Mouse (Mus musculus): ENCODE measurements at regions not wholly inside any gene's neighbourhood (a gene's known extent, or its start where the extent isn't known, plus 50 kb on each side); places are given as distances from the start of the nearest gene placed in this dataset.

DNA sequence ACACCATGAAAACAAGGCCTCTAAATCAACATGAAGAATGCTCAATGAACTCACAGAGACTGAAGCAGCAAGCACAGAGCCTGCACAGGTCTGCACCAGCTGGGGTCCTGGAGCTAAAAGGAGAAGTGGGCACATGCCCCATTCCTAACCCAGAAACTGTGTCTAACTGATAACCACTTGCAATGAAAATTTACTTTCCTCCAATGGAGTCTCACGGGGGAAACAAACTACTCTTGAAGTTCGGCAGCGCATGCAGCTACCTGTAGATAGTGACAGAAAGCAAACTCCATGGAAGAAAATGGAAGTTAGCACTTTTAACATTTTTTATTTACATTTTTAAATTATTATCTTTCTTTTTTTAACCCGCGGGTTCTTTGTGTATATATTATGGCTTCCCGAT is 76.8 kb upstream of the Akap6 start:
- ATAC-seq (ENCODE audit: insufficient read depth): no peak
- WGBS: 80% methylated on average over 6 of the region's 6 CpGs
- Histone ChIP-seq H3K27me3 (ENCODE audit: insufficient read depth, low read length) (no peaks in the 10 kb centered on the region), H3K9ac (no peak overlapping the region), H3K27ac (ENCODE audit: low read depth) (no peak overlapping the region), H3K36me3 (ENCODE audit: insufficient read depth) (no peaks in the 10 kb centered on the region), H3K4me2 (no peak overlapping the region), H3K4me3 (ENCODE audit: low read depth, low read length) (no peak overlapping the region), H3K4me1 (ENCODE audit: insufficient read depth) (no peaks in the 10 kb centered on the region), H3K9me3 (ENCODE audit: low read depth, low read length) (no peaks in the 10 kb centered on the region)
- DNase-seq: no peak
- TF ChIP-seq CTCF (IDR thresholded peaks at IDR 0.05; ENCODE audit: low read depth): no peak

DNA sequence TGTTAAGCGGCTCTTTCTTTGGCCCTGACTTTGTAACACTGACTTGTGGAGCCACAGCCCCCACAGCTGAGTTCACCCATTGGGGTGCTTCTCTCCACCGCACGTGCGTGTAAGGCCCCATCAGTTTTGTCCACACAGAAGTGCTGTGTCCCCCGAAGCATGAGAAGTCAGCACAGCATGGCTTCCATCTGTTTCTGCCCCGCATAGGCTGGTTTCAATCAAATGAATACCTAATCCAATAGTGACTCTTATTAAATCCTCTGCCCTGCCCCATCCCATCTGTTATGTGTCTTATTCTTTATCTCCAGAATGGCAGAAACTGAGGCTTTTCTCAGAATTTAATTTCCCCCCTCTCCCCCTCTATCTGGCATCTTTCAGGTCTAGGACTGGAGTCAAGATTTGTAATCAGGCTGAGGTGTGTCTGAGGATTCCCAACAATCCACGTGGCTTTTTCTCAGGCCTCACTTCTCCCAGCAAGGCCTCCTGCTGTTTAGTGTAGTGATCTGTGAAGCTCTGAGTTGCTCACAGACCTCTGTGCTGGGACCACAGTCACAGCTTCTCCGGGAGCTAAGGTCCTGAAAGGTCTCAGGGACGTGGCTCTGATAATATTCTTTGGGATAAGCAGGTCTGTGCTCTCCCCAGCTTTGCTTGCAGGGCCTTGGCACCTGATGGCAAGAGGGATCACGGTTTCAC is 75.6 kb upstream of the Akap6 start:
- Histone ChIP-seq H3K27ac (ENCODE audit: low read depth) (no peak overlapping the region), H3K4me2 (no peak overlapping the region), H3K36me3 (ENCODE audit: insufficient read depth) (no peaks in the 10 kb centered on the region), H3K27me3 (ENCODE audit: insufficient read depth, low read length) (no peaks in the 10 kb centered on the region), H3K9ac (no peak overlapping the region), H3K4me1 (ENCODE audit: insufficient read depth) (no peaks in the 10 kb centered on the region), H3K4me3 (ENCODE audit: low read depth, low read length) (no peak overlapping the region), H3K9me3 (ENCODE audit: low read depth, low read length) (no peaks in the 10 kb centered on the region)
- 62% methylated on average over 10 of the region's 10 CpGs for WGBS
- no peak for ATAC-seq (ENCODE audit: insufficient read depth)
- TF ChIP-seq CTCF (IDR thresholded peaks at IDR 0.05; ENCODE audit: low read depth): no peak
- DNase-seq: no peak

DNA sequence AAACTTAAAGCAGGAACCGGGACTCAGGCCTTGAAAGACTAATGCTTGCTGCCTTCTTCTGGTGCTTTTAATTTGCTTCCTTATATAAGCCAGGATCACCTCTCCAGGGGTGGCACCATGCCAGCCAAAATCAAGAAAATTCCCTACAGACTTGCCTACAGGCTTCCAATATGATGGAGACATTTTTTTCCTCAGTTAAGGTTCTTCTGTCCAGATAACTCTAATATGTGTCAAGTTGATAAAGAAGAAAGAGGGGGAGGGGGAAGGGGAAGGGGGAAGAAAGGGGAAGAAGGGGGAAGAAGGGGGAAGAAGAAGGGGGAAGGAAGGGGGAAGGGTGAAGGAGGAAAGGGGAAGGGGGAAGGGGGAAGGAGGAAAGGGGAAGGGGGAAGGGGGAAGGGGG is 74.3 kb upstream of the Akap6 start:
- WGBS: 46% methylated on average over 1 of the region's 1 CpGs
- no peak for TF ChIP-seq CTCF (IDR thresholded peaks at IDR 0.05; ENCODE audit: low read depth)
- Histone ChIP-seq H3K4me1 (ENCODE audit: insufficient read depth) (no peaks in the 10 kb centered on the region), H3K4me2 (no peak overlapping the region), H3K4me3 (ENCODE audit: low read depth, low read length) (no peak overlapping the region), H3K9ac (no peak overlapping the region), H3K27me3 (ENCODE audit: insufficient read depth, low read length) (no peaks in the 10 kb centered on the region), H3K9me3 (ENCODE audit: low read depth, low read length) (no peaks in the 10 kb centered on the region), H3K36me3 (ENCODE audit: insufficient read depth) (no peaks in the 10 kb centered on the region), H3K27ac (ENCODE audit: low read depth) (no peak overlapping the region)
- DNase-seq: no peak
- no peak for ATAC-seq (ENCODE audit: insufficient read depth)

DNA sequence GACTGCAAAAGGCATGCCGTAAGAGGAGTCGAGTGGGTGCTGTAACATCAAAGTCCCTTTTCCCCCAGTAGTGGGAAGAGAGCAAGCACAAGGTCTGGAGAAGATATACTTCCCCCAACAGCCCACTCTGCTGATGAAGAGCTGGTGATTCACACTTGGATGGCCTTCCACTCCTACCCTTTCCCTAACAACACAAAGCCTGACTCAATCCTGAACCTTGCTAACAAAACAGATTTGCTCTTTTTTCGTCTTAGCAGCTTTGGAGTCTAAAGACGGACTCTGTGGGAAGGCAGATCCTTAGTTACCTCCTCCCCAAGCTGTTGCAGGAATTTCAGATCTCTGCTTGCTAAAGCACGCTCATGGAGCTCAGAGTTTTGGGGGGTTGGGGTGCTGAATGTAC is 70.4 kb upstream of the Akap6 start:
- TF ChIP-seq CTCF (IDR thresholded peaks at IDR 0.05; ENCODE audit: low read depth): no peak
- no peak for ATAC-seq (ENCODE audit: insufficient read depth)
- Histone ChIP-seq H3K27me3 (ENCODE audit: insufficient read depth, low read length) (no peaks in the 10 kb centered on the region), H3K9me3 (ENCODE audit: low read depth, low read length) (no peaks in the 10 kb centered on the region), H3K4me1 (ENCODE audit: insufficient read depth) (no peaks in the 10 kb centered on the region), H3K36me3 (ENCODE audit: insufficient read depth) (no peaks in the 10 kb centered on the region), H3K9ac (no peak overlapping the region), H3K4me2 (no peak overlapping the region), H3K27ac (ENCODE audit: low read depth) (no peak overlapping the region), H3K4me3 (ENCODE audit: low read depth, low read length) (no peak overlapping the region)
- WGBS: 49% methylated on average over 5 of the region's 5 CpGs
- DNase-seq: no peak

DNA sequence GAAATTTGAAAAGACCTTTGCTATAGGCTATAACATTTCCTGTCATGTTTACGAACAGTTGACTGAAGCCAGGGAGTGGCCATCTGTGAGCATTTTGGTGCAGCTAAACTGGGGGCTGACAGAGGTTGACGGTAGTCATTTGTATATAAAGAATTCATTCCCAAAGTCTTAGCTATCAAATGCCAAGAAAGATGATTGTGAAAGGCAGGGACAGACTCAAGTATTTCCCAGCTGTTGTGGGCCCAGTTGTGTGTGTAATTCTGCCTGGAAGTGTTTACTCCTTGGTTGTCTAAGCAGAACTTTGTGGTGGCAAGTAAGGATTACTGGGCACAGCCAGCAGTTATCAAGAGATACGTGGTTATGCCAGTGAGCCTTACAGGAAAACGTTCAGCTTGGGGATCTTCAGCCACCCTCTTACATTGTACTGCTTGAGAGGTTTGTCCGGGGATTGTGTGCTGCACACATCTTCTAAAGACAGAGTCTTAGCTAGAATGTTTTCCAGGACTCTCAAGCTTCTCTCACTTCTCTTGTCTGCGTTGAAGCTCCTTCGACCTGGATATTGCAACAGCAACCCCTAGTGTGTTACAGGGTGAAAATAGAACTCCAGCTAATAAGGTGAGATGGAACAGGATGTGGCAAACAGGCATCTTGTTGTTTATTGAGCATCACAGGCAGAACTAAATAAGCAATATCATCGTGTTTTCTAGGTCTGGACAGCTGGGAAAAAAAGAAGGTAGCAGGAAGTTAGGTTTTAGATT is 63.9 kb upstream of the Akap6 start:
- DNase-seq (peak; percentile 57), ATAC-seq (ENCODE audit: insufficient read depth) (no peak)
- H3K36me3 ChIP-seq (ENCODE audit: insufficient read depth): no peaks in the 10 kb centered on the region
- no peak overlapping the region for H3K4me3 ChIP-seq (ENCODE audit: low read depth, low read length)
- H3K27me3 ChIP-seq (ENCODE audit: insufficient read depth, low read length): no peaks in the 10 kb centered on the region
- no peak overlapping the region for H3K9ac ChIP-seq
- no peak overlapping the region for H3K4me2 ChIP-seq
- WGBS: 37% methylated on average over 8 of the region's 8 CpGs
- TF ChIP-seq CTCF (IDR thresholded peaks at IDR 0.05; ENCODE audit: low read depth): peak; percentile 25; the same call in 1 of the 2 replicates
- no peak overlapping the region for H3K27ac ChIP-seq (ENCODE audit: low read depth)
- no peaks in the 10 kb centered on the region for H3K4me1 ChIP-seq (ENCODE audit: insufficient read depth)
- H3K9me3 ChIP-seq (ENCODE audit: low read depth, low read length): no peaks in the 10 kb centered on the region

DNA sequence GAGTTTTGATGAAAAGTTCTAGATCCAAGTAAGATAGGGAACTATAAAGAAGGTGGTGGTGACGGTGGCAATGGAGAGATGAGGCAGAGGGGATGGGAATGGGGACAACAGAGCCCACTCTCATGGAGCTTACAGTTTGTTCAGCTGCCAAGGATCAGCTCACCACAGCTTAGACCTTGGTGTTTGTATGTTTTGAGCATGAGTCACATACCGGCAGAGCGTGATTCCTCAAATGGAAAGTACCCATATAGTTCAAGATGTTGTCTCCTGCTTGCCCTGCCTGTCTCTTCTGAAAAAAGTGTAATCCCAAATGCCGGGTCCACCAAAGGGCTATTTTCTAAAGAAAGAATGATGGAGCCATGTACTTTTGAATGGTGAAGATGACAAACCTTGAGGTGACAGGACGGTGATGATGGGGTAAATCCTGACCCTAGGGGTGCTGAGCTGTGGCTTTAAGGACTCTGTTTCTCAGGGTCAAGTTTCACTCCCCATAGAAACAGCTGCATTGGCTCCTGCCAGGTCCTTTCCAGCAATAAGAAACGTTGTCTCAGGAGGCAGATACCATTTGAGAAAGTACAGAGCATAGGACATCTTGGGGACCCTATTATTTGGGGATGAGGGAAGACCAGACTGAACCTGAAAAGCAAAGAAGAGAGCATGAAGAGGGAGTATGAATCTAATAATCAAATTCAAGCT is 62.8 kb upstream of the Akap6 start:
- H3K9ac ChIP-seq: no peak overlapping the region
- H3K27me3 ChIP-seq (ENCODE audit: insufficient read depth, low read length): no peaks in the 10 kb centered on the region
- no peak for ATAC-seq (ENCODE audit: insufficient read depth)
- no peak for TF ChIP-seq CTCF (IDR thresholded peaks at IDR 0.05; ENCODE audit: low read depth)
- no peaks in the 10 kb centered on the region for H3K9me3 ChIP-seq (ENCODE audit: low read depth, low read length)
- DNase-seq: no peak
- no peak overlapping the region for H3K4me2 ChIP-seq
- 65% methylated on average over 6 of the region's 6 CpGs for WGBS
- no peak overlapping the region for H3K27ac ChIP-seq (ENCODE audit: low read depth)
- no peaks in the 10 kb centered on the region for H3K4me1 ChIP-seq (ENCODE audit: insufficient read depth)
- H3K36me3 ChIP-seq (ENCODE audit: insufficient read depth): no peaks in the 10 kb centered on the region
- H3K4me3 ChIP-seq (ENCODE audit: low read depth, low read length): no peak overlapping the region

DNA sequence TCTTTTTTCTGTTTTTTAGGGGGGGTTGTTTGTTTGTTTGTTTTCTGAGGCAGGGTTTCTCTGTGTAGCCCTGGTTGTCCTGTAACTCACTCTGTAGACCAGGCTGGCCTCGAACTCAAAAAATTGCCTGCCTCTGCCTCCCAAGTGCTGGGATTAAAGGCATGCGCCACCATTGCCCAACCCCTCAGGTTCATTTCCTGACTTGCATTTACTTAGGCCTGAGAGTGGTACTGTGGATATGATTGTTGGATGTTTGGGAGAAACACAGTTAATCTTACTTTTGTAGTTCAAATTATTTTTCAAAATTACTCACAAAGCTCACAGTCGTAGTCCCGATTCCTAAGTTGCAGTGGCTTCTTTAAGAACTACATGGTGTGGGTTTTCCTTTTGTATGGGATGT is 62.3 kb upstream of the Akap6 start:
- no peak overlapping the region for H3K4me2 ChIP-seq
- H3K36me3 ChIP-seq (ENCODE audit: insufficient read depth): no peaks in the 10 kb centered on the region
- no peak overlapping the region for H3K9ac ChIP-seq
- ATAC-seq (ENCODE audit: insufficient read depth) (no peak), DNase-seq (no peak)
- H3K27me3 ChIP-seq (ENCODE audit: insufficient read depth, low read length): no peaks in the 10 kb centered on the region
- WGBS: 92% methylated on average over 4 of the region's 4 CpGs
- H3K4me3 ChIP-seq (ENCODE audit: low read depth, low read length): no peak overlapping the region
- no peaks in the 10 kb centered on the region for H3K4me1 ChIP-seq (ENCODE audit: insufficient read depth)
- no peak overlapping the region for H3K27ac ChIP-seq (ENCODE audit: low read depth)
- TF ChIP-seq CTCF (IDR thresholded peaks at IDR 0.05; ENCODE audit: low read depth): no peak
- H3K9me3 ChIP-seq (ENCODE audit: low read depth, low read length): no peaks in the 10 kb centered on the region
